13 mouse cellular contexts compared by ENCODE assay signal in the genomic region with DNA sequence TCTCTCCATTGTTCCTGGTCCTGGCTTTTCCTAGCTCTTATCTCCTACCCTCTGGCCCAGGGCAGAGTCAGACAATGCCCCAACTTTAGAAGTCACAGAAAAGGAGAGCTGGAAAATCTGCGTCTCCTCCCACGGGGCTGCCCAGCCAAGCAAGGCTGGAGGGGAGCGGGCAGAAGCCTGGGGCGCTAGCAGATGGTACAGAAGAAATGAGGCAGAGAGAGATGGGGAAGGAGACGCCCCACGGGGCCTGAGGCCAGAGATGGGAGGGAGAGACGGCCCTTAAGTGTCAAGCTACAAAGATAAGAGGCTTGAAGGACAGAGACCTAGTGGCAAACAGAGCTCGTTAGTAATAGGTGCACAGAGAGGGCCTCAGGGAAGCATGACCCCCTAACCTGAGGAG. TPM values are rescaled to one million over a fixed set of nuclear protein-coding genes. Genes with fewer than 3 reads are reported as not detected.
DNase-seq lines count a peak whose midpoint lies in the region; ATAC-seq lines count a peak whose summit lies in the region.
"Had no signal": no experiment of that assay in that cellular context is flagged by ENCODE, and none has a peak within 500 bp of the region (broad histone marks: within the 10 kb centered on the region; RNA-seq: fewer than 3 reads in every experiment).

No protein-coding gene starts in this region.

- 50% methylated on average over 8 of the region's 8 CpGs for WGBS in forebrain, embryonic 14.5 days
- 64% methylated on average over 8 of the region's 8 CpGs for WGBS in forebrain, embryonic 10.5 days
- 36% methylated on average over 8 of the region's 8 CpGs for WGBS in kidney, embryonic 16.5 days
- WGBS in embryonic facial prominence, embryonic 13.5 days = 45% methylated on average over 8 of the region's 8 CpGs
- 52% methylated on average over 8 of the region's 8 CpGs for WGBS in midbrain, embryonic 12.5 days

- DNase-seq in forebrain, embryonic 14.5 days (ENCODE audit: low spot score) = no peak
- DNase-seq in forebrain, embryonic 10.5 days (ENCODE audit: extremely low spot score, low spot score) = no peak
- no peak for DNase-seq in kidney, adult 8-10 months
- no peak for DNase-seq in urinary bladder, adult 18-20 months (ENCODE audit: low spot score in 2 of 2)
- DNase-seq in ovary, adult 18-20 months (ENCODE audit: low spot score) = no peak
- DNase-seq: adrenal gland, postnatal 25 days; kidney, adult 9 months; thymus, postnatal 4 days had no signal

- ATAC-seq in forebrain, embryonic 14.5 days = no peak
- ATAC-seq in kidney, embryonic 16.5 days (ENCODE audit: low FRiP score, low TSS enrichment) = no peak
- no peak for ATAC-seq in embryonic facial prominence, embryonic 13.5 days (ENCODE audit: insufficient number of reproducible peaks, insufficient read depth, low FRiP score, low TSS enrichment, low read depth)
- no peak for ATAC-seq in midbrain, embryonic 12.5 days (ENCODE audit: low FRiP score, low read depth)
- ATAC-seq: liver, embryonic 12.5 days; Patski had no signal

- no peaks in the 10 kb centered on the region for H3K9me3 ChIP-seq in forebrain, embryonic 14.5 days (replicated peaks; ENCODE audit: control insufficient read depth, low read length)
- 0 out of 2 replicates have a peak, but pooled peaks cover 6% of the 10 kb centered on the region for H3K9me3 ChIP-seq in forebrain, embryonic 10.5 days
- peaks cover 7% of the 10 kb centered on the region; the same call in 1 of the 2 replicates for H3K9me3 ChIP-seq in kidney, embryonic 16.5 days (ENCODE audit: low read length)
- H3K9me3 ChIP-seq in embryonic facial prominence, embryonic 13.5 days = no peaks in the 10 kb centered on the region
- H3K9me3 ChIP-seq in midbrain, embryonic 12.5 days = no peaks in the 10 kb centered on the region
- H3K9me3 ChIP-seq: liver, embryonic 12.5 days had no signal

- no peaks in the 10 kb centered on the region for H3K36me3 ChIP-seq in forebrain, embryonic 14.5 days (ENCODE audit: control insufficient read depth, insufficient read depth, low read length)
- no peaks in the 10 kb centered on the region for H3K36me3 ChIP-seq in forebrain, embryonic 10.5 days (replicated peaks)
- H3K36me3 ChIP-seq in kidney, embryonic 16.5 days (ENCODE audit: insufficient read depth, low read length) = no peaks in the 10 kb centered on the region
- no peaks in the 10 kb centered on the region for H3K36me3 ChIP-seq in embryonic facial prominence, embryonic 13.5 days
- H3K36me3 ChIP-seq in midbrain, embryonic 12.5 days = no peaks in the 10 kb centered on the region
- H3K36me3 ChIP-seq: liver, embryonic 12.5 days had no signal

- H3K9ac ChIP-seq in forebrain, embryonic 14.5 days (ENCODE audit: low read length) = no peak overlapping the region
- peak overlapping the region; percentile 48 for H3K9ac ChIP-seq in kidney, embryonic 16.5 days (replicated peaks; ENCODE audit: low read length)
- peak overlapping the region; percentile 21; the same call in 1 of the 2 replicates for H3K9ac ChIP-seq in embryonic facial prominence, embryonic 13.5 days
- H3K9ac ChIP-seq in midbrain, embryonic 12.5 days (replicated peaks) = no peak overlapping the region; the same call in none of the 2 replicates
- H3K9ac ChIP-seq: liver, embryonic 12.5 days had no signal

- peak overlapping the region; percentile 15; the same call in 1 of the 2 replicates for H3K27ac ChIP-seq in forebrain, embryonic 14.5 days (ENCODE audit: low read depth, low read length)
- H3K27ac ChIP-seq in forebrain, embryonic 10.5 days = no peak overlapping the region
- H3K27ac ChIP-seq in kidney, embryonic 16.5 days (ENCODE audit: low read length) = peak overlapping the region; percentile 61
- no peak overlapping the region for H3K27ac ChIP-seq in embryonic facial prominence, embryonic 13.5 days
- peak overlapping the region; percentile 65 for H3K27ac ChIP-seq in midbrain, embryonic 12.5 days (replicated peaks)
- H3K27ac ChIP-seq: liver, embryonic 12.5 days had no signal

- H3K4me3 ChIP-seq in forebrain, embryonic 14.5 days (ENCODE audit: low read depth, low read length) = no peak overlapping the region
- H3K4me3 ChIP-seq in forebrain, embryonic 10.5 days = no peak overlapping the region
- no peak overlapping the region for H3K4me3 ChIP-seq in kidney, embryonic 16.5 days (ENCODE audit: low read length)
- no peak overlapping the region for H3K4me3 ChIP-seq in embryonic facial prominence, embryonic 13.5 days
- H3K4me3 ChIP-seq in midbrain, embryonic 12.5 days = no peak overlapping the region
- H3K4me3 ChIP-seq: liver, embryonic 12.5 days had no signal

- H3K4me1 ChIP-seq in forebrain, embryonic 14.5 days (ENCODE audit: control insufficient read depth, insufficient read depth, low read length) = peaks cover 9% of the 10 kb centered on the region; the same call in 1 of the 2 replicates
- H3K4me1 ChIP-seq in forebrain, embryonic 10.5 days = peaks cover 34% of the 10 kb centered on the region
- peaks cover 24% of the 10 kb centered on the region for H3K4me1 ChIP-seq in kidney, embryonic 16.5 days (ENCODE audit: insufficient read depth, low read length)
- H3K4me1 ChIP-seq in embryonic facial prominence, embryonic 13.5 days = peaks cover 27% of the 10 kb centered on the region
- H3K4me1 ChIP-seq in midbrain, embryonic 12.5 days = peaks cover 27% of the 10 kb centered on the region

- H3K27me3 ChIP-seq in forebrain, embryonic 14.5 days (replicated peaks; ENCODE audit: control insufficient read depth, insufficient read depth, low read length) = peaks cover under 1% of the 10 kb centered on the region; the same call in 1 of the 2 replicates
- peaks cover 53% of the 10 kb centered on the region for H3K27me3 ChIP-seq in forebrain, embryonic 10.5 days (ENCODE audit: poor library complexity, severe bottlenecking)
- peaks cover 23% of the 10 kb centered on the region for H3K27me3 ChIP-seq in kidney, embryonic 16.5 days (ENCODE audit: insufficient read depth, low read length)
- peaks cover 43% of the 10 kb centered on the region for H3K27me3 ChIP-seq in embryonic facial prominence, embryonic 13.5 days
- peaks cover 27% of the 10 kb centered on the region for H3K27me3 ChIP-seq in midbrain, embryonic 12.5 days

- no peak overlapping the region for H3K4me2 ChIP-seq in forebrain, embryonic 14.5 days (ENCODE audit: low read length)
- no peak overlapping the region for H3K4me2 ChIP-seq in kidney, embryonic 16.5 days (replicated peaks; ENCODE audit: low read depth, low read length)
- H3K4me2 ChIP-seq in embryonic facial prominence, embryonic 13.5 days = no peak overlapping the region
- H3K4me2 ChIP-seq in midbrain, embryonic 12.5 days (replicated peaks) = no peak overlapping the region

RNA-seq across cellular contexts. Expression of gene Eml2, which starts 4.4 kb away (rescaled TPM):
- polyA plus RNA-seq in forebrain, embryonic 14.5 days (2014; fragmentation: Nextera tagmentation; extraction: Ambion mirVana) = 3.4 TPM in 2 replicates
- 5.3 and 6.4 TPM in 2 replicates for polyA plus RNA-seq in forebrain, embryonic 10.5 days (2016; fragmentation: Nextera tagmentation; extraction: Ambion mirVana)
- polyA plus RNA-seq in kidney, embryonic 16.5 days (2015; fragmentation: Nextera tagmentation; extraction: Ambion mirVana) = 12.0 and 14.5 TPM in 2 replicates
- polyA plus RNA-seq in embryonic facial prominence, embryonic 13.5 days (2015; fragmentation: Nextera tagmentation; extraction: Ambion mirVana) = 5.1 and 7.2 TPM in 2 replicates
- 5.4 and 6.0 TPM in 2 replicates for polyA plus RNA-seq in midbrain, embryonic 12.5 days (2016; fragmentation: Nextera tagmentation; extraction: Ambion mirVana)

RNA-seq across cellular contexts. Expression of gene Gipr, which starts 5.9 kb away (rescaled TPM):
- polyA plus RNA-seq in forebrain, embryonic 14.5 days (2014; fragmentation: Nextera tagmentation; extraction: Ambion mirVana) = 4.8 and 8.2 TPM in 2 replicates
- 0.22 and 0.25 TPM in 2 replicates for polyA plus RNA-seq in forebrain, embryonic 10.5 days (2016; fragmentation: Nextera tagmentation; extraction: Ambion mirVana)
- polyA plus RNA-seq in kidney, embryonic 16.5 days (2015; fragmentation: Nextera tagmentation; extraction: Ambion mirVana) = 0.37 and 0.60 TPM in 2 replicates
- polyA plus RNA-seq in embryonic facial prominence, embryonic 13.5 days (2015; fragmentation: Nextera tagmentation; extraction: Ambion mirVana) = 0.37 and 0.56 TPM in 2 replicates
- 2.1 and 3.4 TPM in 2 replicates for polyA plus RNA-seq in midbrain, embryonic 12.5 days (2016; fragmentation: Nextera tagmentation; extraction: Ambion mirVana)

RNA-seq across cellular contexts. Expression of gene Snrpd2, which starts 22.3 kb away (rescaled TPM):
- polyA plus RNA-seq in forebrain, embryonic 14.5 days (2014; fragmentation: Nextera tagmentation; extraction: Ambion mirVana) = 141 and 155 TPM in 2 replicates
- polyA plus RNA-seq in forebrain, embryonic 10.5 days (2016; fragmentation: Nextera tagmentation; extraction: Ambion mirVana) = 183 and 193 TPM in 2 replicates
- polyA plus RNA-seq in kidney, embryonic 16.5 days (2015; fragmentation: Nextera tagmentation; extraction: Ambion mirVana) = 137 and 141 TPM in 2 replicates
- 137 and 167 TPM in 2 replicates for polyA plus RNA-seq in embryonic facial prominence, embryonic 13.5 days (2015; fragmentation: Nextera tagmentation; extraction: Ambion mirVana)
- 136 and 139 TPM in 2 replicates for polyA plus RNA-seq in midbrain, embryonic 12.5 days (2016; fragmentation: Nextera tagmentation; extraction: Ambion mirVana)

RNA-seq across cellular contexts. Expression of gene Qpctl, which starts 22.7 kb away (rescaled TPM):
- 11.1 and 14.0 TPM in 2 replicates for polyA plus RNA-seq in forebrain, embryonic 14.5 days (2014; fragmentation: Nextera tagmentation; extraction: Ambion mirVana)
- polyA plus RNA-seq in forebrain, embryonic 10.5 days (2016; fragmentation: Nextera tagmentation; extraction: Ambion mirVana) = 14.7 and 16.0 TPM in 2 replicates
- 15.1 and 16.1 TPM in 2 replicates for polyA plus RNA-seq in kidney, embryonic 16.5 days (2015; fragmentation: Nextera tagmentation; extraction: Ambion mirVana)
- 15.2 and 16.2 TPM in 2 replicates for polyA plus RNA-seq in embryonic facial prominence, embryonic 13.5 days (2015; fragmentation: Nextera tagmentation; extraction: Ambion mirVana)
- polyA plus RNA-seq in midbrain, embryonic 12.5 days (2016; fragmentation: Nextera tagmentation; extraction: Ambion mirVana) = 21.0 and 22.0 TPM in 2 replicates

RNA-seq across cellular contexts. Expression of gene Gpr4, which starts 40.5 kb away (rescaled TPM):
- polyA plus RNA-seq in forebrain, embryonic 14.5 days (2014; fragmentation: Nextera tagmentation; extraction: Ambion mirVana) = 1.8 and 2.3 TPM in 2 replicates
- 1.6 and 2.0 TPM in 2 replicates for polyA plus RNA-seq in forebrain, embryonic 10.5 days (2016; fragmentation: Nextera tagmentation; extraction: Ambion mirVana)
- polyA plus RNA-seq in kidney, embryonic 16.5 days (2015; fragmentation: Nextera tagmentation; extraction: Ambion mirVana) = 4.0 and 4.3 TPM in 2 replicates
- polyA plus RNA-seq in embryonic facial prominence, embryonic 13.5 days (2015; fragmentation: Nextera tagmentation; extraction: Ambion mirVana) = 1.6 and 1.9 TPM in 2 replicates
- polyA plus RNA-seq in midbrain, embryonic 12.5 days (2016; fragmentation: Nextera tagmentation; extraction: Ambion mirVana) = 1.6 and 2.0 TPM in 2 replicates

Comparison
In these comparisons a context has a peak if more than half of its experiments do, and no peak if none do; other contexts are left out.
1. H3K27ac ChIP-seq: peak in forebrain, embryonic 14.5 days (single experiment), kidney, embryonic 16.5 days (single experiment) and midbrain, embryonic 12.5 days (single experiment); none in forebrain, embryonic 10.5 days (single experiment) and embryonic facial prominence, embryonic 13.5 days (single experiment).
2. H3K9ac ChIP-seq: peak in kidney, embryonic 16.5 days (single experiment) and embryonic facial prominence, embryonic 13.5 days (single experiment); none in forebrain, embryonic 14.5 days (single experiment) and midbrain, embryonic 12.5 days (single experiment).